Mouse (Mus musculus) E14TG2a.4 (cell line): ENCODE measurements around the gene Tbc1d4.

Source experiments
- H3K27me3 ChIP-seq: 2 replicates; pipeline ENCODE4 v1.6.1; 2014; ENCODE audit warnings: low read length, control low read depth; ENCODE audit not compliant: insufficient read depth
- H3K36me3 ChIP-seq: 2 replicates; pipeline ENCODE4 v1.6.1; 2014; ENCODE audit warnings: low read length, control low read depth; ENCODE audit not compliant: insufficient read depth
- H3K4me1 ChIP-seq: replicated peaks from 2 replicates; pipeline ENCODE4 v1.6.1; 2014; ENCODE audit warnings: low read depth, low read length, control low read depth
- H3K4me3 ChIP-seq: replicated peaks from 2 replicates; pipeline ENCODE4 v1.5.1; 2014; ENCODE audit warnings: mild to moderate bottlenecking, low read length
- H3K9me3 ChIP-seq: 2 replicates; pipeline ENCODE4 v1.6.1; 2014; ENCODE audit warnings: low read length, control low read depth
- CTCF ChIP-seq: conservative IDR thresholded peaks from 2 replicates; pipeline ENCODE4 v1.5.1; 2014; ENCODE audit warnings: low read length
- NANOG ChIP-seq: IDR thresholded peaks from 2 replicates; pipeline ENCODE4 v1.6.1; 2014; ENCODE audit warnings: borderline replicate concordance, low read length, mixed read lengths
- POU5F1 ChIP-seq: IDR thresholded peaks from 2 replicates; pipeline ENCODE4 v1.6.1; 2014; ENCODE audit warnings: low read length, borderline replicate concordance

Tbc1d4 gene

GRCm38 (mm10) chr14:101417679-101418078, 191.3 kb downstream of the Tbc1d4 start:
- Histone ChIP-seq H3K36me3 (no peaks in the 10 kb centered on the region), H3K9me3 (no peaks in the 10 kb centered on the region), H3K27me3 (no peaks in the 10 kb centered on the region), H3K4me3 (no peak overlapping the region), H3K4me1 (no peaks in the 10 kb centered on the region)
- no peak for TF ChIP-seq NANOG
- TF ChIP-seq CTCF, result no peak
- TF ChIP-seq POU5F1, result no peak
